Mouse (Mus musculus): ENCODE results near the gene Lmln. TPM values are rescaled to one million over a fixed set of nuclear protein-coding genes. Genes with fewer than 3 reads are reported as not detected.
A peak's percentile ranks its signal among the peaks of the same experiment; 100 is the strongest.
"Not testable (repeated sequence)": the region's sequence is repeated elsewhere in the genome, so short reads cannot be mapped to it uniquely, and the experiment has no call there.

Gene Lmln
- polyA plus RNA-seq, 1 experiment, result 12.2 TPM

DNA sequence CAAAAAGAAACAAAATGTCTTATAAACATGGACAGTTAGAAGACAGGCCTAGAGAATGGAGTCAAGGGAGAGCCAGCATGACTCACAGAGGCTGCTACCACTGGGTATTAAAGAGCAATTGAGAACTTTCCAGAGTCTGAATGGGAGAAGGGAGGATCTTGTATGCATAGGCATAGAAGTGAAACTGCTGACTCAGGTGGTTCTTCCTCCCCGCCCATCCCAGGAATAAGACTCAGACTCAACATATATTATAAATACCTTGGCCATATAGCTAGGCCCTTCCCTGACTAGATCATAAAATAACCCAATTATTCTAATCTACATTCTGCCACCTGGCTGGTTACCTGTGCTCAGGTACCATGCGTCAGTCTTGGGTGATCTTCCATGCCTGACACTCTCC, 97.0 kb downstream of the Lmln start:
- H3K27ac ChIP-seq (ENCODE audit: insufficient read depth, low read length), result no peak overlapping the region
- TF ChIP-seq POLR2A (IDR thresholded peaks at IDR 0.05; ENCODE audit: borderline replicate concordance, insufficient read depth, low read length) (no peak), CTCF (IDR thresholded peaks at IDR 0.05; ENCODE audit: borderline replicate concordance, insufficient read depth, low read depth, low read length) (no peak)
- H3K4me3 ChIP-seq (replicated peaks; ENCODE audit: insufficient read depth, low read depth, low read length), result no peak overlapping the region
- no peaks in the 10 kb centered on the region for H3K27me3 ChIP-seq (ENCODE audit: control insufficient read depth, insufficient read depth, low read length)
- no peaks in the 10 kb centered on the region for H3K4me1 ChIP-seq (ENCODE audit: control insufficient read depth, insufficient read depth, low read length)
- 96% methylated on average over 2 of the region's 2 CpGs for WGBS
- no peak for DNase-seq

DNA sequence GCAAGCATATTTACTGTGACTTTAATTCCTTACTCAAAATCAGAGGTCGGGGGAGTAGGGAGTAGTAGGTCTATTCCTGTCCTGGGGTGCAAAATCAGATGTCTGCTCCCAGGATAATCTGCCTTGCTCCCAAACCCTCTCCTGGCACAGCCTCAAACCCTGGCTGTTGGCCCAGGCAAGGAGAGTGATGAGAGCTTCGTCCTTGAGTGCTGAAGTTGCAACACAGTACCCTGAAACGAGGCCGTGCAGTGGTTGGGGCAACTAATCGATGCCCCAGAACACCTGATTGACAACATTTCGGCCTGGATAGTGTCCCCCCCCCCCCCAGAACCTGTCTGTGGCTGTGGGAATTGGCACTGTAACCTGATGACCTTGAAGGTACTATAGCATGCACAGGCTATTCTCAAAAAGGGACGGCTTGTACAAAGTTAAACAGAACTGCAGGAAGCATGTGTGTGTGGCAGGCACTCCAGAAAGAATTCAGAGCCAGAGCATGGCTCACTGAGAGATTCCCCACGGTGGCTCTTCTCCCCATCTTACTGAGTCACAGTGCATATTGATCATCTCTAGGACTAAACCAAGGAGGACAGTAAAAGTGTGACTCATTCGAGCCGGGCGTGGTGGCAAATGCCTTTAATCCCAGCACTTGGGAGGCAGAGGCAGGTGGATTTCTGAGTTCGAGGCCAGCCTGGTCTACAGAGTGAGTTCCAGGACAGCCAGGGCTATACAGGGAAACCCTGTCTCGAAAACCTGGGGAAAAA, 101.2 kb downstream of the Lmln start:
- Histone ChIP-seq H3K4me1 (ENCODE audit: control insufficient read depth, insufficient read depth, low read length) (no peaks in the 10 kb centered on the region), H3K27ac (ENCODE audit: insufficient read depth, low read length) (no peak overlapping the region), H3K27me3 (ENCODE audit: control insufficient read depth, insufficient read depth, low read length) (no peaks in the 10 kb centered on the region), H3K4me3 (replicated peaks; ENCODE audit: insufficient read depth, low read depth, low read length) (no peak overlapping the region)
- DNase-seq, result no peak
- 66% methylated on average over 13 of the region's 13 CpGs for WGBS
- TF ChIP-seq POLR2A (IDR thresholded peaks at IDR 0.05; ENCODE audit: borderline replicate concordance, insufficient read depth, low read length) (no peak), CTCF (IDR thresholded peaks at IDR 0.05; ENCODE audit: borderline replicate concordance, insufficient read depth, low read depth, low read length) (no peak)

DNA sequence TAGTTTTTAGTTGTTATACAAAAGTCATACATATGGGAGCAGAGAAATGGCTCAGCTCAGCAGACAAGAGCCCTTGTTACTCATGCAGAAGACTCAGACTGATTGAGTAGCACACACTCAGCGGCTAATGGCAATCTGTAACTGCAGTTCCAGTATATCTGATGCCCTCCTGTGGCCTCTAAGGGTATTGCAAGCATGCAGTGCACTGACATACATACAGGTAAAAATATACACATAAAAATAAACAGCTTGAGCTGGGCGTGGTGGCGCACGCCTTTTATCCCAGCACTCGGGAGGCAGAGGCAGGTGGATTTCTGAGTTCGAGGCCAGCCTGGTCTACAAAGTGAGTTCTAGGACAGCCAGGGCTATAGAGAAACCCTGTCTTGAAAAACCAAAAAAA, 104.0 kb downstream of the Lmln start:
- WGBS, result 66% methylated on average over 6 of the region's 6 CpGs

DNA sequence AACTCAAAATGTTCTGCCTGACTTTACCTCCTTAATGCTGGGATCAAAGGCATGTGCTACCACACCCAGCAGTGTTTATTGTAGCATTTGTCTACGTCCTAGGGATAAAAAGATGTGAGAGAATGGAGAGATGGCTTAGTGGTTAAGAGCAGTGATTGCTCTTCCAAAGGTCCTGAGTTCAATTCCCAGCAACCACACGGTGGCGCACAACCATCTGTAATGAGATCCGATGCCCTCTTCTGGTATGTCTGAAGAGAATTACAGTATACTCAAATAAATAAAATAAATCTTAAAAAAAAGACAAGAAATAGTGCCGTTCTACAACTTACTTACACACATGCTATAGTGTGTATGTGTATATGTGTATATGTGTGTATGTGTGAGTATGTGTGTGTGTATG, 105.2 kb downstream of the Lmln start:
- 0 out of 2 replicates have a peak, but pooled peaks have one; percentile 22 for TF ChIP-seq CTCF (IDR thresholded peaks at IDR 0.05; ENCODE audit: borderline replicate concordance, insufficient read depth, low read depth, low read length)
- TF ChIP-seq POLR2A (IDR thresholded peaks at IDR 0.05; ENCODE audit: borderline replicate concordance, insufficient read depth, low read length), result no peak
- 52% methylated on average over 5 of the region's 5 CpGs for WGBS
- H3K27me3 ChIP-seq (ENCODE audit: control insufficient read depth, insufficient read depth, low read length), result no peaks in the 10 kb centered on the region
- no peak for DNase-seq
- H3K4me1 ChIP-seq (ENCODE audit: control insufficient read depth, insufficient read depth, low read length), result no peaks in the 10 kb centered on the region
- H3K4me3 ChIP-seq (replicated peaks; ENCODE audit: insufficient read depth, low read depth, low read length), result no peak overlapping the region
- H3K27ac ChIP-seq (ENCODE audit: insufficient read depth, low read length), result no peak overlapping the region

More for the DNA sequence above, 104.0 kb downstream of the Lmln start:
- H3K27me3 ChIP-seq (ENCODE audit: control insufficient read depth, insufficient read depth, low read length); DNase-seq; H3K4me1 ChIP-seq (ENCODE audit: control insufficient read depth, insufficient read depth, low read length); H3K27ac ChIP-seq (ENCODE audit: insufficient read depth, low read length); H3K4me3 ChIP-seq (replicated peaks; ENCODE audit: insufficient read depth, low read depth, low read length): not testable (repeated sequence)
- 0 out of 2 replicates have a peak, but pooled peaks have one; percentile 21 for TF ChIP-seq CTCF (IDR thresholded peaks at IDR 0.05; ENCODE audit: borderline replicate concordance, insufficient read depth, low read depth, low read length)

DNA sequence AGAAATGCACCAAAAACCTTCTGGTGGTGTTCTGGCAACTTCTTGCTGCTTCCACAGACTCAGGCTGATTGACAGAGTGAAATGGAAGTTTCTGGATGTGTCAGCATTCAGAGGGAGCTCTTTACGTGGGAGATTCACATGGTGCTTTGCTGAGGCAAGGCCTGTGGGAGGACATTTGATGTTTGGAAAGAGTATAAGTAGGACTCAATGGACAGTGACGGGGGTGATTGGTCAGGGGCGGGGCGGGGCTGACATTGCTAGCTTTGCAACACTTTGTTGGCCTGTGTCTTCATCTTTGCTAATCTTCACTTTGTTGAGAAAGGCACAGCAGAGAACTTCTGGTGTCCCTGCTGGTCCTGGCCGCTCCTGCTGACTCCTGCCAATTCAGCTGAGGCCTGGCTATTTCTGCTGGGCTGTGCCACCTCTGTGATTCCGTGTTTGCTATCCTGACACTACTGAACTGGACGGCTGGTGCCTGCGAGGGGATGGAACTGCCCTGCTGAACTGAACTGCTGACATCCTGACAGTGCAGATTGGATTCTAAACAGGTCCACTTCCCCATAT, 107.2 kb downstream of the Lmln start:
- Histone ChIP-seq H3K27ac (ENCODE audit: insufficient read depth, low read length) (no peak overlapping the region), H3K4me3 (replicated peaks; ENCODE audit: insufficient read depth, low read depth, low read length) (no peak overlapping the region), H3K4me1 (ENCODE audit: control insufficient read depth, insufficient read depth, low read length) (no peaks in the 10 kb centered on the region), H3K27me3 (ENCODE audit: control insufficient read depth, insufficient read depth, low read length) (no peaks in the 10 kb centered on the region)
- no peak for TF ChIP-seq CTCF (IDR thresholded peaks at IDR 0.05; ENCODE audit: borderline replicate concordance, insufficient read depth, low read depth, low read length)
- no peak for DNase-seq
- WGBS, result 63% methylated on average over 8 of the region's 8 CpGs

DNA sequence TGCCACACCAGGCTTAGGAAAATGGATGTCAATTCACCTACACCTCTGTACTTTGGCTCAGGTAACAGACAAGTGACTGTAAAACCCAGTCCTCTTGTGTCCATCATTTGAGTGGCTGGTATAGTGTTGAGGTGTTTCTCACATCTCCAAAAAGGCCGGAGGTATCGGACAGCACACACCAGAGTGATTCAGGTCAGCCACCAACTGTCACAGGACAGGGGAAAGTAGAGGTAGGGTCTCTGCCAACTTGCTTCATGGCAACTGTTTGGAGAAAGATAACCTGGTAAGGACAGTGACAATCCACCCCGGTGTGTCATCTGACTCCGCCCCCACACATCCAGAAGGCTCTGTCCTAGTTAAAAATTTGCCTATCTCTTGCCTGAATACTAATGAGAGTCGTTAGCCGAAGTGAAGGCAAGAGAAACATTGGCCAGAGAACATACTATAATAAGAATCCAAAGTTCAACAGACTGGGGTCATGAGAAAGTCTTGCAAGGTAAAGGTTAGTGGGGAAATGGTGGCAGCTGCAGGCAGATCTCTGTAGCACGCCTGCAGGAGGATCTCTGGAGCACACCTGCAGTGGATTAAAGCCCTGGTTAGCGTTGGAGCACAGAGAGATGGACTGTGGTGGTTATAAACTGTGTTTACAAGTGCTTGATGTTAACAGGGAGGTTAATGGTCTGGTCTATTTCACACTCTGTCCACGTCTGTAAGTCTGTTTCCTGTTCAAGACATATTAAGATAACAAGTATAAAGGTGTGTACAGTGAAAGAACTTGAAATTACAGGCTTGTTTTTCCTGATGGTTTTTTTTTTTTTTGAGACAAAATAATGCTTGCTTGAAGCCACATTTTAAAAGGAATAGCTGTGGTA, 108.6 kb downstream of the Lmln start:
- TF ChIP-seq POLR2A (IDR thresholded peaks at IDR 0.05; ENCODE audit: borderline replicate concordance, insufficient read depth, low read length) (no peak), CTCF (IDR thresholded peaks at IDR 0.05; ENCODE audit: borderline replicate concordance, insufficient read depth, low read depth, low read length) (no peak)
- no peaks in the 10 kb centered on the region for H3K27me3 ChIP-seq (ENCODE audit: control insufficient read depth, insufficient read depth, low read length)
- H3K4me1 ChIP-seq (ENCODE audit: control insufficient read depth, insufficient read depth, low read length), result no peaks in the 10 kb centered on the region
- no peak overlapping the region for H3K27ac ChIP-seq (ENCODE audit: insufficient read depth, low read length)
- DNase-seq, result no peak
- H3K4me3 ChIP-seq (replicated peaks; ENCODE audit: insufficient read depth, low read depth, low read length), result no peak overlapping the region
- 88% methylated on average over 9 of the region's 9 CpGs for WGBS

DNA sequence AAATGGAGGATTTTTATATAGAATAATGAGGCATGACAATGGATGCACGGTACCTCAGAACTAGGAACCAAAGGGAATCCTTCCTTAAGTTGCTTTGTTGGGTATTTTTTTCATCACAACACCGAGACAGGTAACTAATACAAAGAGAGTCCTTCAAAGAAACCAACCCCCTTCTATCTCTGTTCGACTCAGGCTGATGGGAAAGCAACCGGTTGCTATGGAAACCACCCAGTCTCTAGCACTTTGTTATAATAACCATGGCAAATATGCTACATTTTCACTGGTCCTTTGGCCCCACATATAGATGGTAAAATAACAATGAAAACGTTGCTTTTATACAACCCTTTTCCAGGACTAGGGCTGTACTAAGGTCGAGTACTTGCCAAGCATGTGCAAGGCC, 109.5 kb downstream of the Lmln start:
- TF ChIP-seq CTCF (IDR thresholded peaks at IDR 0.05; ENCODE audit: borderline replicate concordance, insufficient read depth, low read depth, low read length), result no peak

More for the DNA sequence above, 109.5 kb downstream of the Lmln start:
- Histone ChIP-seq H3K27me3 (ENCODE audit: control insufficient read depth, insufficient read depth, low read length) (no peaks in the 10 kb centered on the region), H3K4me3 (replicated peaks; ENCODE audit: insufficient read depth, low read depth, low read length) (no peak overlapping the region), H3K27ac (ENCODE audit: insufficient read depth, low read length) (no peak overlapping the region), H3K4me1 (ENCODE audit: control insufficient read depth, insufficient read depth, low read length) (no peaks in the 10 kb centered on the region)
- no peak for DNase-seq
- WGBS, result 74% methylated on average over 6 of the region's 6 CpGs

All from cerebellum, adult 2 months (tissue).